Mouse (Mus musculus): ENCODE measurements around the gene Aff1. TPM values are rescaled to one million over a fixed set of nuclear protein-coding genes. Genes with fewer than 3 reads are reported as not detected.

The Aff1 gene
- polyA plus RNA-seq, 1 experiment from 2014 or later = 11.2 TPM

GRCm38 (mm10) chr5:103736553-103737207 lies 44.5 kb downstream of the Aff1 start:
- WGBS = 81% methylated on average over 6 of the region's 6 CpGs
- ATAC-seq (ENCODE audit: insufficient read depth, low FRiP score, low TSS enrichment) = no peak
- H3K4me2 ChIP-seq (ENCODE audit: low read depth) = no peak overlapping the region

GRCm38 (mm10) chr5:103737208-103738066 lies 45.3 kb downstream of the Aff1 start:
- ATAC-seq (ENCODE audit: insufficient read depth, low FRiP score, low TSS enrichment) (no peak), DNase-seq (ENCODE audit: low spot score) (no peak)
- H3K4me2 ChIP-seq (ENCODE audit: low read depth) = no peak overlapping the region
- no peak overlapping the region for H3K4me3 ChIP-seq (ENCODE audit: low read depth, low read length)
- no peaks in the 10 kb centered on the region for H3K36me3 ChIP-seq (ENCODE audit: control insufficient read depth, insufficient read depth, low read length)
- no peak overlapping the region for H3K9ac ChIP-seq (ENCODE audit: low read length)
- 79% methylated on average over 26 of the region's 26 CpGs for WGBS
- no peak overlapping the region for H3K27ac ChIP-seq (ENCODE audit: low read depth, low read length)
- no peaks in the 10 kb centered on the region for H3K27me3 ChIP-seq (ENCODE audit: control insufficient read depth, insufficient read depth, low read length)
- H3K9me3 ChIP-seq (ENCODE audit: control insufficient read depth, low read length) = no peaks in the 10 kb centered on the region
- no peaks in the 10 kb centered on the region for H3K4me1 ChIP-seq (ENCODE audit: control insufficient read depth, insufficient read depth, low read length)

More at GRCm38 (mm10) chr5:103736553-103737207, 44.5 kb downstream of the Aff1 start:
- Histone ChIP-seq H3K9me3 (ENCODE audit: control insufficient read depth, low read length) (no peaks in the 10 kb centered on the region), H3K27ac (ENCODE audit: low read depth, low read length) (no peak overlapping the region), H3K4me3 (ENCODE audit: low read depth, low read length) (no peak overlapping the region), H3K36me3 (ENCODE audit: control insufficient read depth, insufficient read depth, low read length) (no peaks in the 10 kb centered on the region), H3K4me1 (ENCODE audit: control insufficient read depth, insufficient read depth, low read length) (no peaks in the 10 kb centered on the region), H3K9ac (ENCODE audit: low read length) (no peak overlapping the region), H3K27me3 (ENCODE audit: control insufficient read depth, insufficient read depth, low read length) (no peaks in the 10 kb centered on the region)
- no peak for DNase-seq (ENCODE audit: low spot score)

- Histone ChIP-seq H3K4me1 (ENCODE audit: control insufficient read depth, insufficient read depth, low read length) (no peaks in the 10 kb centered on the region), H3K9me3 (ENCODE audit: control insufficient read depth, low read length) (no peaks in the 10 kb centered on the region), H3K27me3 (ENCODE audit: control insufficient read depth, insufficient read depth, low read length) (no peaks in the 10 kb centered on the region), H3K27ac (ENCODE audit: low read depth, low read length) (no peak overlapping the region), H3K4me2 (ENCODE audit: low read depth) (no peak overlapping the region), H3K9ac (ENCODE audit: low read length) (no peak overlapping the region), H3K4me3 (ENCODE audit: low read depth, low read length) (no peak overlapping the region), H3K36me3 (ENCODE audit: control insufficient read depth, insufficient read depth, low read length) (no peaks in the 10 kb centered on the region)
- DNase-seq (ENCODE audit: low spot score) (no peak), ATAC-seq (ENCODE audit: insufficient read depth, low FRiP score, low TSS enrichment) (no peak)
- 89% methylated on average over 5 of the region's 5 CpGs for WGBS
Measured at GRCm38 (mm10) chr5:103738509-103738908, 46.3 kb downstream of the Aff1 start.

GRCm38 (mm10) chr5:103739163-103739562 lies 47.0 kb downstream of the Aff1 start:
- H3K27ac ChIP-seq (ENCODE audit: low read depth, low read length) = no peak overlapping the region
- 97% methylated on average over 5 of the region's 5 CpGs for WGBS
- ATAC-seq (ENCODE audit: insufficient read depth, low FRiP score, low TSS enrichment) = no peak
- no peaks in the 10 kb centered on the region for H3K36me3 ChIP-seq (ENCODE audit: control insufficient read depth, insufficient read depth, low read length)
- H3K27me3 ChIP-seq (ENCODE audit: control insufficient read depth, insufficient read depth, low read length) = no peaks in the 10 kb centered on the region
- H3K4me3 ChIP-seq (ENCODE audit: low read depth, low read length) = no peak overlapping the region
- H3K9me3 ChIP-seq (ENCODE audit: control insufficient read depth, low read length) = no peaks in the 10 kb centered on the region
- no peak overlapping the region for H3K4me2 ChIP-seq (ENCODE audit: low read depth)
- no peaks in the 10 kb centered on the region for H3K4me1 ChIP-seq (ENCODE audit: control insufficient read depth, insufficient read depth, low read length)
- H3K9ac ChIP-seq (ENCODE audit: low read length) = no peak overlapping the region
- DNase-seq (ENCODE audit: low spot score) = no peak

GRCm38 (mm10) chr5:103740093-103740902 lies 48.1 kb downstream of the Aff1 start:
- 84% methylated on average over 5 of the region's 5 CpGs for WGBS
- Histone ChIP-seq H3K4me1 (ENCODE audit: control insufficient read depth, insufficient read depth, low read length) (no peaks in the 10 kb centered on the region), H3K9ac (ENCODE audit: low read length) (no peak overlapping the region), H3K4me3 (ENCODE audit: low read depth, low read length) (no peak overlapping the region), H3K4me2 (ENCODE audit: low read depth) (no peak overlapping the region), H3K27me3 (ENCODE audit: control insufficient read depth, insufficient read depth, low read length) (no peaks in the 10 kb centered on the region), H3K9me3 (ENCODE audit: control insufficient read depth, low read length) (no peaks in the 10 kb centered on the region), H3K36me3 (ENCODE audit: control insufficient read depth, insufficient read depth, low read length) (no peaks in the 10 kb centered on the region), H3K27ac (ENCODE audit: low read depth, low read length) (no peak overlapping the region)
- DNase-seq (ENCODE audit: low spot score) (no peak), ATAC-seq (ENCODE audit: insufficient read depth, low FRiP score, low TSS enrichment) (no peak)

GRCm38 (mm10) chr5:103740903-103741246 lies 48.7 kb downstream of the Aff1 start:
- DNase-seq (ENCODE audit: low spot score) (no peak), ATAC-seq (ENCODE audit: insufficient read depth, low FRiP score, low TSS enrichment) (no peak)
- Histone ChIP-seq H3K27ac (ENCODE audit: low read depth, low read length) (no peak overlapping the region), H3K9ac (ENCODE audit: low read length) (no peak overlapping the region), H3K4me2 (ENCODE audit: low read depth) (no peak overlapping the region), H3K4me1 (ENCODE audit: control insufficient read depth, insufficient read depth, low read length) (no peaks in the 10 kb centered on the region), H3K9me3 (ENCODE audit: control insufficient read depth, low read length) (no peaks in the 10 kb centered on the region), H3K36me3 (ENCODE audit: control insufficient read depth, insufficient read depth, low read length) (no peaks in the 10 kb centered on the region), H3K27me3 (ENCODE audit: control insufficient read depth, insufficient read depth, low read length) (no peaks in the 10 kb centered on the region), H3K4me3 (ENCODE audit: low read depth, low read length) (no peak overlapping the region)
- 83% methylated on average over 1 of the region's 1 CpGs for WGBS

- Histone ChIP-seq H3K9ac (ENCODE audit: low read length) (no peak overlapping the region), H3K4me2 (ENCODE audit: low read depth) (no peak overlapping the region), H3K27me3 (ENCODE audit: control insufficient read depth, insufficient read depth, low read length) (no peaks in the 10 kb centered on the region), H3K27ac (ENCODE audit: low read depth, low read length) (no peak overlapping the region), H3K4me3 (ENCODE audit: low read depth, low read length) (no peak overlapping the region), H3K36me3 (ENCODE audit: control insufficient read depth, insufficient read depth, low read length) (no peaks in the 10 kb centered on the region), H3K9me3 (ENCODE audit: control insufficient read depth, low read length) (no peaks in the 10 kb centered on the region), H3K4me1 (ENCODE audit: control insufficient read depth, insufficient read depth, low read length) (no peaks in the 10 kb centered on the region)
- 79% methylated on average over 1 of the region's 1 CpGs for whole genome bisulfite sequencing
- ATAC-seq (ENCODE audit: insufficient read depth, low FRiP score, low TSS enrichment) (no peak), DNase-seq (ENCODE audit: low spot score) (no peak)
Measured at GRCm38 (mm10) chr5:103741443-103741842, 49.3 kb downstream of the Aff1 start.

- ATAC-seq (ENCODE audit: insufficient read depth, low FRiP score, low TSS enrichment) = no peak
- Histone ChIP-seq H3K27ac (ENCODE audit: low read depth, low read length) (no peak overlapping the region), H3K4me3 (ENCODE audit: low read depth, low read length) (no peak overlapping the region), H3K36me3 (ENCODE audit: control insufficient read depth, insufficient read depth, low read length) (no peaks in the 10 kb centered on the region), H3K4me2 (ENCODE audit: low read depth) (no peak overlapping the region), H3K9ac (ENCODE audit: low read length) (no peak overlapping the region), H3K27me3 (ENCODE audit: control insufficient read depth, insufficient read depth, low read length) (no peaks in the 10 kb centered on the region), H3K9me3 (ENCODE audit: control insufficient read depth, low read length) (no peaks in the 10 kb centered on the region), H3K4me1 (ENCODE audit: control insufficient read depth, insufficient read depth, low read length) (no peaks in the 10 kb centered on the region)
- no peak for DNase-seq (ENCODE audit: low spot score)
- WGBS = 93% methylated on average over 2 of the region's 2 CpGs
Measured at GRCm38 (mm10) chr5:103741992-103742391, 49.8 kb downstream of the Aff1 start.
